Mouse (Mus musculus): ENCODE measurements around the gene Ugt1a1. TPM values are rescaled to one million over a fixed set of nuclear protein-coding genes. Genes with fewer than 3 reads are reported as not detected.

Gene Ugt1a1
- polyA plus RNA-seq, 1 experiment = not detected

DNA sequence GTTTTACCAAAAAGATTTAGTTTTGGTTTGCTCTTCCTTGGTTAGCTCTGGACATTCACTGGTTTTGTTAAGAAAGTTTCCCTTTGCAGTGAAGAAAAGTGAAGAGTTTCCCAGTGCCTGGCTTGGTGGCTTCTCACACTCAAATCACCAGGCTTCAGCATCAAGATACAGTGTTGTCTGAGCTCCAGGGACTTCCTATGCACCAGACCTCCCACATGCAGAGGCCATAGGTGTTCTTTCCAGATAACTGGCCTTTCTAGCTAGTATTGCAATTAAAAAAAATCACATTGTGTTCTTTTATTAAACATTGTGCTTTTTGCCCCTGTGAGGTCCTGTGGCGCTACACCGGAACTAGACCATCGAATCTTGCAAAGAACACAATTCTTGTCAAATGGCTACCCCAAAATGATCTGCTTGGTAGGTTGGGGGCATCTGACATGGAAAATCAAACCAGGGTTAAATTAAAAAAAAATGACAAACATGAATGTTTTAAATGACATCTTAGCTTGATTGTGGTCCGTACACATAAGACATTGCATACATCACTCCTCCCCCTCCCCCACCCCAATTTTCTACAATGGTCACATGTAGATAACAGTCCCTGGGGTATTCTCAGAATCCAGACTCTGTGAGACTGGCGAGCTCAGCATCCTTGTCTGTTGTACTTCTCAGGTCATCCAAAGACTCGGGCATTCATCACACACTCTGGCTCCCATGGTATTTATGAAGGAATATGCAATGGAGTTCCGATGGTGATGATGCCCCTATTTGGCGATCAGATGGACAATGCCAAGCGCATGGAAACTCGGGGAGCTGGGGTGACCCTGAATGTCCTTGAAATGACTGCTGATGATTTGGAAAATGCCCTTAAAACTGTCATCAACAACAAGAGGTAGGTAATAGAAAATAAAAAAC lies 4.0 kb downstream of the Ugt1a1 start:
- TF ChIP-seq GATA1 (IDR thresholded peaks at IDR 0.05; ENCODE audit: low read length) = no peak

DNA sequence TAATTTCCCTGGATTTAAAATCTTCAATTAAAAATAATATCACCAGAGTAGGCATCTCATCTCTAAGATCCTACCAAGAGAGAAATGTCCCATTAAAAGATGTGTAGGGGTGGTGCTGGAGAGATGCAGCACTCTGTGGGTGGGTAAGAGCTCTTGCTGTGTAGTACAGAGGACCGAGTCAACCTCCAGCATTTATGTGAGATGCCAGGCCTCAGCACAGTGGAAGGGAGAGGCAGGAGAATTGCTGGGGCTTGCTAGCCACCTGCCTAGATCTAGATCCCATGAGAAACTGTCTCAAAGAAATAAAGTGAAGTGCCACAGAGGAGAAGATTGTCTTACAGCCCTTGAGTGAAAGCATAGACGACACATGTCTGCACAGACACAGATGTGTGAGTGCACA lies 4.8 kb downstream of the Ugt1a1 start:
- no peak for TF ChIP-seq GATA1 (IDR thresholded peaks at IDR 0.05; ENCODE audit: low read length)

DNA sequence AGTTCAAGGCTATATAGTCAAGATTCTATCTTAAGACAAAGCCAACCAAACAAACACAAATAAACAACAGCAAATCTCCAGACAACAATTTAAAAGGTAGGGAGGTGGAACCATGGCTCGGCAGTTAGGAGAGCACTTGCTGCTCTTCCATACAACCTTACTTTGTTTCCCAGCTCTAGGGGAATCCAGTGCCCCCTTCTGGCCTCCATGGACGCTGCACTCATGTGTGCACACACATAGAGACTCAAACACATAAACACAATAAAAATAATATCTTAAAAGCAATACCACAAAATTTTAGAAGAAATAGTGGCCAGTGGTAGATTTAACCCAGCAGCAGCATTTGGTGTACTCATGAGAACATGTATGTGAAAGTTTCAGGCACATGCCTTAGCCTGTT lies 5.4 kb downstream of the Ugt1a1 start:
- no peak for TF ChIP-seq GATA1 (IDR thresholded peaks at IDR 0.05; ENCODE audit: low read length)

DNA sequence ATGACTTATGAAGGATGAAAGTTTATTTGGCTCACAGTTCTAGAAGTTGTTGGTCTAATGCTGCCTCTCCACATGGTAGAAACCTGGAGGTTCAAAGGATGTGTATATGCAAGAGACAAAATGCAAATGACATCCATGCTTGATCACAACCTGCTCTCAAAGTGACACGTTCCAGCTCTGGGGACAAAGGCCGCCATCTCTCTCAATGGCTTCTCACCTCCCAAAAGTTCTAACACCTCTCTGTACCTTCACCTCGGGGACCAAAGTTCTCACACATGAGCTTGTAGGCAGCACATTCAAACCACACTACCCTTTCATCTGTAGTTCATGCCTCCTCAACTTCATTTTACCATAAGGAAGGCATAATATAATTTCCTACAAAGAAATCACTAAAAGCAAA lies 5.8 kb downstream of the Ugt1a1 start:
- TF ChIP-seq GATA1 (IDR thresholded peaks at IDR 0.05; ENCODE audit: low read length) = no peak

DNA sequence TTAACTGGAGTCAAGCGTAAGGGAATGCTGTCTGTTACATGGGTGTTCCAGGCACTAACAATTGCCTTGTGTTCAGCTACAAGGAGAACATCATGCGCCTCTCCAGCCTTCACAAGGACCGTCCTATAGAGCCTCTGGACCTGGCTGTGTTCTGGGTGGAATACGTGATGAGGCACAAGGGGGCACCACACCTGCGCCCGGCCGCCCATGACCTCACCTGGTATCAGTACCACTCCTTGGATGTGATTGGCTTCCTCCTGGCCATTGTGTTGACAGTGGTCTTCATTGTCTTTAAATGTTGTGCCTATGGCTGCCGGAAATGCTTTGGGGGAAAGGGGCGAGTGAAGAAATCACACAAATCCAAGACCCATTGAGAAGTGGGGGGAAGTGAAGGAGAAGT lies 6.3 kb downstream of the Ugt1a1 start:
- TF ChIP-seq GATA1 (IDR thresholded peaks at IDR 0.05; ENCODE audit: low read length) = no peak

DNA sequence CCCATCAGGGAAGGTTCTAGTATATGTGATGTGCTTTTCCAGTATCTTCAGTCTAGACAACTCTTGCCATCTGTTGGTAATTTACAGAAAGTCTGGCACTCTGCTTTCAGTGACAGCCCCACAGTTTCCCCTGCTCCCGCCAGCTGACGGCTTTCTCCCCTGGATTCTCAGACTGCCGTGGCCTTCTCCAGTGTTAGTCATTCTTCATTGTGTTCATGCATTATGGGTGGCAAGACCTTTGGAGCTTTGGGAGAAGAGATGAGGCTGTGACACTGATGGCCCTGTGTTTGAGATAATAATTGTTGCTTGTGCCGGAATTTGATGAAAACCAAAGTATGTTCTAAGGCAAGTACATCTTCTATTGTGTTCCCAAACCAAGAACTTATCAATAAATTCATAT lies 6.8 kb downstream of the Ugt1a1 start:
- TF ChIP-seq GATA1 (IDR thresholded peaks at IDR 0.05; ENCODE audit: low read length) = no peak

DNA sequence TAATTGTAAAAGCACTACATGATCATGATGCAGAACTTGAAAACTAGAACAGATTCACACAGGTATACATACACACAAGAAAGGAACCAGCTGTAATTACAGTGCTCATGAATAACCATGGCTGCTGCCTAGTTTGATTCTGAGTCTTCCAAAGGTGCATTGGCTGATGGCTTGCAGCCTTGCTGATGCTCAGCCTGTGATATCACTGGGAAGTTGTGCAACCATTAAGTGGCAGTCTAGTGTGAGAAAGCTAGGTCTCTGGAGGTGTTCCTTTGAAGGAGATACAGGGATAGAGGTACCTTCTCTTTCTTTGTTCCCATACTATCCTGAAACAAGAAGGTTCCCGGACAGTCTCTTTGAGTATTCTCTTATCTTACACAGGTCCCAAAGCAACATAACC lies 7.3 kb downstream of the Ugt1a1 start:
- TF ChIP-seq GATA1 (IDR thresholded peaks at IDR 0.05; ENCODE audit: low read length) = no peak

DNA sequence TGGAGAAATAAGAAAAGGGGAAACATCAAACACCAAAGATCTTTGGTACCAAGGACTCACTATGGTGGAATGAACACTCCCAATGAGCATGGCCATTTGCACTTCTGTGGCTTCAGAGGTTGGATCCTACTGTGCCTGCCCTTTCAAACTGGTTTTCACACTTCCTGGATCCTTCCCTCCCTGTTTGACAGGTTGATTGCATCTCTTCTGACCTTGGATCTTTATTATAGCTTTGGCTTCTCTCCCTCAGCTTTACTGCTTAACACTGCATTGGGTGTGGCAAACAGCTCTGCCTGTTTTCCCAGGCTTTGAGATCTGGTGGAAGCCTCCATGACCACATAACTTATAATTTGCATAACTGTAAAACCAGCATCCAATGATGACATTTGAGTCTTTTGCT lies 8.6 kb downstream of the Ugt1a1 start:
- TF ChIP-seq GATA1 (IDR thresholded peaks at IDR 0.05; ENCODE audit: low read length) = no peak

DNA sequence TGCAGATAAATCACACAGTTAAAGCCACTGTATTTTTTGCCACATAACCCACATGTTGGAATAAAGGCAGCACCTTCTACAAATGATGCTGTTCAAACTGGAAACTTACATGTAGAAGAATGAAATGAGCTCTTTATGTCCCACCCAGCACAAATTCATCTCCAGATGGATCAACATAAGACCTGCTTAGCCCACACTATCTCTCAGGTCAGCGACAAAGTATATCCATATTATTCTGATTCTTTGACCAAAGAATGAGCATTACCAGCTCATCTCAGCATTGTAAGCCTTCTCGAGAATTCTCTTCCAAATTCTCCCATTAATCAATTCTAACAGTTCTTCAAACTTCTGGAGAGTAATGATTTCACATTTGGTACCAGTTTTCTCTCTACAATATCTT lies 10.5 kb downstream of the Ugt1a1 start:
- no peak for TF ChIP-seq GATA1 (IDR thresholded peaks at IDR 0.05; ENCODE audit: low read length)

DNA sequence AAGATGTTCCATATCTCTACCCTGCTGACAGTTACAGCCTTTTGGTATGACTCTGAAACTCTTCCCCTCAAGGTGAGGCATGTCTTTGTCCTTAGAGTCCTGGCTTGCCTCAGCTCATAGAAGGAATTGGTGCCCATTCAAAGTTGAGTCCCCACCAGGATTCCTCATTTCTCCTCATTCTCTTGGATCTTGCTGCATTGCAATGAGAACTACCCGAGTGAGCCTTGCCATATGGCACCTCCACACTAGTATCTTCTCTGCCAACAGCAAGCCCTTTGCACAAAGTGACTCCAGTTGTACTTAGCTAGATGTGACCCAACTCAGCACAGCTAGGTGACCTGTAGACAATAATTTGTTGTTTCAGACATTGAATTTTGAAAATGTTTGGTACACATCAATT lies 11.8 kb downstream of the Ugt1a1 start:
- TF ChIP-seq GATA1 (IDR thresholded peaks at IDR 0.05; ENCODE audit: low read length) = no peak

DNA sequence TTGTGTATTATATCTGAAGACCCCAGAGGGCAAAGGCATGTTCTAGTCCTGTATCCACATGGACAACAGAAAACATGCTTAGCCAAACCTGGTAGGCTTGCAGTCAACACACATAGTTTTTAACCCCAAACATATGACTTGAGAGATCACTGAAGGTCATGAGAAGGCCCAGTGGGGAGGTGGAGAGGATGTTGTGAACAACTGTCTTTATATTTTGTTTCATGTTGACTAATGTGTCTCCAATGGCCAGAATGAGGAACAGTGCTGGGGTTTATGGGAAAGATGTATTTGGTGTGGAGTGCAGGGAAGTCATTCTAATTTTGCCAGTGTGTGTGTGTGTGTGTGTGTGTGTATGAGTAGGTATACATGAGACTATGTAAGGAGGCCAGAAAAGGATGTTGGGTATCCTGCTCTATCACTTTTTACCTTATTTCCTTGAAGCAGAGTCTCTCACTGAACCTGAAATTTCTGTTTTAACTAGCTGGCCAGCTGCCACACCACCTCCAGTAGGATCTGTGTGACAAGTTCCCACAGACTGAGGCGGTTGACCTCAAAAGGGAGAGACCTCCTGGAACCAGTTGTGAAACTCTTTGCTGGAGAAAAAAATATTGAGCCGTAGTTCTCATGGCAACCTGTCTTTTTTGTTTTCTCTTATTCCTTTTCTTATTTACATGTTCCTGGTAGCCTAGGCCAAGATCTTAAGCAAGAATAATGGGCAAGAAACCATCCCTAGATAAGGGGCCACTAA lies 12.4 kb downstream of the Ugt1a1 start:
- TF ChIP-seq GATA1 (IDR thresholded peaks at IDR 0.05; ENCODE audit: low read length) = no peak

DNA sequence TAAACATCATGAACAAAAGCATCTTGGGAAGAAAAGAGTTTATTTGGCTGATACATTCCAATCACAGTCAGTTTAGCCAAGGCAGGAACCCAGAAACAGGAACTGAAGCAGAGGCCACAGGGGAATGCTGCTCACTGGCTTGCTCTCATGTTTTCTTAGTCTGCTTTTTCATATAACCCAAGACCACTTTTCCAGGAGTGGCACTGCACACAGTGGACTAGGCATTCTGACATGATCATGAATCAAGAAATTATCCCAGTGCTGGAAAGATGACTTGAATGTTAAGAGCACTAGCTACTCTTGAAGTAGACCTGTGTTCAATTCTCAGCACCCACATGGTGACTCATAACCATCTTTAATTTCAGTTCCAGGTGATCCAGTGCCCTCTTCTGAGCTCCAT lies 14.0 kb downstream of the Ugt1a1 start:
- TF ChIP-seq GATA1 (IDR thresholded peaks at IDR 0.05; ENCODE audit: low read length) = no peak

DNA sequence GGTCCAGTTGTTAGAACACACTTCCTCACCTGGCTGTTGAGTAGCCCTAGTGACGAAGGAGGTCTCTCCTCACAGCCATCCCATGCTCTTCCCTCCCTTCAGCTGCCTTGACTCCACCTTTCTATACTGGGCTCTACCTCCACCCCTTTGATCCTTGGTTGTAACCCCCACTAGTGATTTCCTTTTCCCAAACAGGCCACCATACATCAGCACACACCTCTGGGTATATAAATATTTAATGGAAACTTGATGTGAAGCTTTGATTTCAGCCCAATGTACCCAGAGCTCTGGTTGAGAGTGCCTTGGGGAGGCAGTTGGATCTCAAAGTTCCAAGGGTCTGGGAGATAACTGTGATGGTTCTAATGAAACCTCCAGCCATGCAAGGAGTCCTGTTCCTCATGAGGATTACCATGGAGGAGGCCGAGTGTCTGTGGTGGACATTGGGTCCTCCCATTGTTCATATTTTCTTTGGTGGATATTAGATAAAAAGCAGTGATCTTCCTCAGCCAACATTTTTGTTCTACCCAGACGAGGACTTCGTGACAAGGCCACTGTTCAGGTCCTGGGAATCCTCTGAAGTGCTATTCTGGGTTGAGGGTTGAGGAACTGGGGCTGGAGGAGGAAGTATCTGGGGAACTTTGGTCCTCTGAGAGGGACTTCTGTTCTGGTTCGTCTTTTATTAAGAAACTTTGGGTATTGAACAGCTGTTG lies 15.1 kb downstream of the Ugt1a1 start, which contains the start of gene Mroh2a:
Gene Mroh2a (plus strand): TSS at position 317 of the 710 bp plus-strand sequence.
- TF ChIP-seq GATA1 (IDR thresholded peaks at IDR 0.05; ENCODE audit: low read length) = no peak

DNA sequence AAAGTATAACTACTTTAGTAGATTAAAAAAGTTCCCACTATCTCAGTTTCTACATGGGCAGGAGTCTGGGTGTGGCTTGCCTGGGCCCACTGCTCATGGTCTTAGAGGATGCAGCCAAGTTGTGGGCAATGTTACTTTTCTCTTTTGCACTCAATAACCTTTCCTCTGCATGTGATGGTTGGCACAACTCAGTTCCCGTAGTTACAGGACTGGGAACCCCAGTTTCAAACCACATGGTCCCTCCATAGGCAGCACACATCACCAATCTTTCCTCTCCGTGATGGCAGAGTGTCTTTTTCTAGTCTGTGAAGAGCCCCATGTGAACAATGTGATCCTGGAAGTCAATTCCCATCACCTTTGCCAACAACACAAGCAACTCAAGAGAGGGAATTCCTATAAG lies 15.7 kb downstream of the Ugt1a1 start:
- TF ChIP-seq GATA1 (IDR thresholded peaks at IDR 0.05; ENCODE audit: low read length) = no peak

DNA sequence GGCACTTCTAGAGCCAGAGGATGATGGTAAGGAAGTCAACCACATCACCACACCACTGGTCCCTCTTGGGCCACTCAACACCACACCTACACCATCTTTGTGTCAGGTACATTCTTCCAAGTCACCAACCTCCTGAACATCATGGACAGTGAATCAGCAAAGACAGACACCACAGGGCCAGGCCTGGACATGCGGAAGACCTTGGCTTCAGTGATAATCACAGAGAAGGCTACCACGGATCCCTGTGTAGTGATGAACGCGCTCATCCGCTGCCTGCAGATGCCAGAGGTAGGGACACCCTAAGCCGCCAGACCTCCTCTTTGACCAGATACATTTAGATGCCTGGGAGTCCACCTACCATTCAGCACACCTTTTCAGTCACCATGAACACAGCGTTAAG lies 16.4 kb downstream of the Ugt1a1 start:
- TF ChIP-seq GATA1 (IDR thresholded peaks at IDR 0.05; ENCODE audit: low read length) = no peak

DNA sequence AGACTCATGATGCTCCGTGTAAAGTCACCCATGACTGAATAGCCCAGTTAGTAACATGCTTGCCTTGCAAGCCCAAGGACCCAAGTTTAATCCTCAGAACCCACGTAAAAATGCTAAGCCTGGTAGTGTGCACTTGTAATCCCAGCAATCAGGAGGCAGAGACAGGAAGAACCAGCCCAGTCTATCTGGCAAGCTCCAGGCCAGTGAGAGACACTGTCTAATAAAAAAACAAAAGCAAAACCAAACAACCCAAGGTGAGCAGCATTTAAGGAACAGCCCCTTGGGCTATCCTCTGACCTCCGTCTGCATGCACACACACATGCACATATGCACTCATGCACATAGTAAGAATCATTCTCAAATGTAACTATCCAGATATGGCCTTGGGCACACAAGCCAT lies 17.8 kb downstream of the Ugt1a1 start:
- no peak for TF ChIP-seq GATA1 (IDR thresholded peaks at IDR 0.05; ENCODE audit: low read length)
